Mouse (Mus musculus): ENCODE measurements at regions not wholly inside any gene's neighbourhood (a gene's known extent, or its start where the extent isn't known, plus 50 kb on each side); places are given as distances from the start of the nearest gene placed in this dataset.

DNA sequence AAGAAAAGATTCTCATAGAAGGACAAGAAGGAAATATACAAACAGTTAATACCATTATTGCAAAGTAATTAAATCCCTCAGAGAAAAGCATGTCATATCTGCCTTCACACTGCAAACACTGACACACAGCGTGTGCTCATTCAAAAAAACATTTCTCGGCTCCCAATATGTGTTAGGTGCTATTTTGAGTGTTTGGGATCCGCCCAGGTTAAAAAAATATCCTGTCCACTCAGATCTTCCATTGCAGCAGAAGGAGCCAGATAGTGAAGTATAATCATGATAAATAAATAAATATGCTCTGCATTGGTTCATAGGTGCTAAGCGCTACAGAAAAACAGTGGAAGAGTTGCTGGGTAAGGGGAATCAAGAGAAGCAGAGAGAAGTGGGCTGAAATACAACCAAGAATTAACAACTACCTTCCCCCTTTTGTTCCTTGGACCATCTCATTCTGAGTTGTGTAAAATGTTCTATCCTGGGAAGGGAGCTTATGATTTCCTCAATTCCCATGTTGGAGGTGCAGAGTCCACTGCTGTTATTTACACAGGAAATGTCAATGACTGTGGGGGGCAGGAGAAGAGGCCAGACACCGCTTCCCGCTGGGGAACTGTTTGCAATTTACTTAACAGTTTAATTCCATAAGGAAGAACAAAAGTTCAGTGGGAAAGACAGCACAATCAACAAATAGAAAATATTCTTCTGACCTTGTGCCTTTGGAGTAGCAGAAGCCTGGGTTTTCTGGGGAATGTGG lies 139.9 kb downstream of the Tle1 start:
- ATAC-seq (ENCODE audit: insufficient number of reproducible peaks, low FRiP score, low TSS enrichment), result no peak

- no peak for ATAC-seq (ENCODE audit: insufficient number of reproducible peaks, low FRiP score, low TSS enrichment)
Observed at GRCm38 (mm10) chr4:72049638-72050454, 150.9 kb downstream of the Tle1 start.

- no peak for ATAC-seq (ENCODE audit: insufficient number of reproducible peaks, low FRiP score, low TSS enrichment)
Observed at GRCm38 (mm10) chr4:72022152-72022551, 178.6 kb downstream of the Tle1 start.

GRCm38 (mm10) chr4:72014221-72014850 lies 186.4 kb downstream of the Tle1 start:
- ATAC-seq (ENCODE audit: insufficient number of reproducible peaks, low FRiP score, low TSS enrichment), result no peak

DNA sequence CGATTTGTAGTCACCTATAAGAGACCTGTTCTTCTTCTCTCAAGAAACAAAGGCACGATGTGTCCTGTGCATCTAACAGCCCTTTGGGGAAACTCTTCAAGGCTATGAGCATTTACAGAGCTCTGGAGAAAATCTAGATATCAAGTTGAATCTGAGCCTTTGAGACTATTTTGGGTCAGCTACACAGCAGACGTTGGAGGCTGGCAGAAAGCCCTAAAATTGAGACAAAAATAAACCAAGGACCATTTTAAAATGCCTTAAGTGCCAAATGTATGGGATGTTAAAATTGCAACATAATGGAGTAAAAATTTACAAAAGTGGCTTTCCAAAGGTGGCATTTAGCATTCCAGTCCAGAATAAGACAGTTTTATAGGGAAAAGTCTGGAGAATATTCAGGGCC lies 187.1 kb downstream of the Tle1 start:
- ATAC-seq (ENCODE audit: insufficient number of reproducible peaks, low FRiP score, low TSS enrichment), result no peak

DNA sequence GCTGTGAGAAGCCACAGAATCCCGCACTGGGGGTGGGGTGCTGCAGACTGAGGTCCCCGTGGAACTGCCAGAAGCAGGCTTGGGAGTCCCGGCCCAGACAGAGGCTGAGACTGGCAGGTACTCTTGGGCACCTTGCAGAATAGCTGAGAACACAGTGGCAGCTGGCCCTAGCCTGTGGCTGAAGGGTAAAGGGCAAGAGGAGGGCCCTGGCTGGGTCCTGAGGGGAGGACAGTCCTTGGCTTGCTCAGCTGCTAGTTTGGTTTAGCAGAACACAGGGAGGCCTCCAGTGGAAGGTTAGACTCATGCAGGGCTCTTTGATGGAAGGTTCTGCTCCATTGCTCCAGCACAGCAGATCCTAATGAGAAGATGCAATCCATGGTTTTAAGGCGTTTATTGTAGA lies 190.4 kb downstream of the Tle1 start:
- ATAC-seq (ENCODE audit: insufficient number of reproducible peaks, low FRiP score, low TSS enrichment), result 0 out of 2 replicates have a peak, but pooled peaks have one; percentile 6

DNA sequence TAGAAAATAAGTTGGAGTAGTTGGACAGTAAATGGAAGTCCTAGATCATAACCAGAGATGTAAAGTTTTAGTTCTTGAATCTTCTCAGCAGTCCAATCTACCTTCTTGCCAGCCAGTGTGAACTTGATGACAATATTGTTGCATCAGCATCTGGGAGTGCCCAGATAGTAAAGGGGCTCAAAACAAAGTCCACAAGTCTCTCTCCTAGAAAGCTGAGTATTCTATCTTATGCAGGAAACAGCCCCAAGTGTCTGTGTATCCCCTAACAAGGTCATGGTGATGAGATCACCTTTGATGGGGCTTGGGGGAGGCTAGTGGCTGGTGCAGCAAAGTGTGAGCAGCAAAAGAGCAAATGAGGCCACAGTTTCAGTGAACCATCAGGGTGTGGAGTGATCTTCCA lies 194.8 kb downstream of the Tle1 start:
- ATAC-seq (ENCODE audit: insufficient number of reproducible peaks, low FRiP score, low TSS enrichment), result no peak

GRCm38 (mm10) chr4:72001221-72001875 lies 199.4 kb downstream of the Tle1 start:
- no peak for ATAC-seq (ENCODE audit: insufficient number of reproducible peaks, low FRiP score, low TSS enrichment)

DNA sequence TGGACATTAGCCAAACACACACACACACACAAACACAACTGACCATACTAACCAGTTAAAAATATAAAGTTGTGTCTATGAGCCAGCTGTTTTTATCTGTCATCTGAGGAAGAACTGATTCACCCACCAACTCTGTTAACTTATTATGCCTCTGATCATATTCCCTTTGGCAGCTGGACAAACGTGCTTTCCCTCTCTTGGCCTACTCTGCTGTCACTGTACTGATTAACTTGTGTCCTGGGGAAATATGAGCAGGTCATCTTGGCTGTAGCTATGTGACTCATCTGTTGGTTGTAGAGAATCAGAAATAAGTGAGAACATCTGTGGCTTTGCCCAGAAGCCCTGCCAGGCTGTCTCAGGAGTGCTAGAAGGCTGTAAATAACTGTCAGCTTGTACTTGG lies 210.9 kb upstream of the Gm11232 start:
- ATAC-seq (ENCODE audit: insufficient number of reproducible peaks, low FRiP score, low TSS enrichment), result no peak

DNA sequence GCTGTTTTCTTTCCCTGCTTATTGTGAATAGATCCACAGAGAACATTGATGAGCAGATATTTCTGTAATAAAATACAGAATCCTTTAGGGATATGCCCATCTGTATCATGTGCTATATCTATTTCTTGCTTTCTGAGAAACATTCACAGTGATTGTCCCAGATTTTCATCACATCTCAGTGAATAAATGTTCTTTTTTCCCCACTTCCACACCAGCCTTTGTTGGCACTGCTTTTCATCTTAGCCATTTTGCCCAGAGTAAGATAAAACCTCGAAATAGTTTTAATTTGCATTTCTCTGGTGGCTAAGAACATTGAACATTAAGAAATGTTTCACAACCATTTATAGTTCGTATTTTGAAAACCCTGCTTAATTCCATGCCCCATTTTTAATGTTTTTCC lies 195.7 kb upstream of the Gm11232 start:
- no peak for ATAC-seq (ENCODE audit: insufficient number of reproducible peaks, low FRiP score, low TSS enrichment)

GRCm38 (mm10) chr4:71933240-71933986 lies 175.6 kb upstream of the Gm11232 start:
- no peak for ATAC-seq (ENCODE audit: insufficient number of reproducible peaks, low FRiP score, low TSS enrichment)

DNA sequence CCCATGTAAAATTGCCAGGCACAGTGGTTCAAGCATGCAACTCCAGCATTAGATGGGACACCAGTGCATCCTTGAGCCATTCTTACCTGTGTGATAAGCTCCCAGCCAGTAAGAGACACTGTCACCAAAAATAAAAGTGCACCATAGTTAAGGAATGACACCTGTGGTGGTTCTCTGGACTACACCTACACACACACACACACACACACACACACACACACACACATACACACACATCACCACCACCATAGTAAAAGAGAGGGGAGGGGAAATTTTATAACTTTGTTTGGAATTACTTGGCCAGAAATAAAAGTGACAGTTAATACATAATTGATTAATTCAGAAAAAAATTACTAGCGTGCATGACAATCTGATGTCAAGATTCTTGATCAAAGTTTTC lies 175.1 kb upstream of the Gm11232 start:
- ATAC-seq (ENCODE audit: insufficient number of reproducible peaks, low FRiP score, low TSS enrichment), result no peak

DNA sequence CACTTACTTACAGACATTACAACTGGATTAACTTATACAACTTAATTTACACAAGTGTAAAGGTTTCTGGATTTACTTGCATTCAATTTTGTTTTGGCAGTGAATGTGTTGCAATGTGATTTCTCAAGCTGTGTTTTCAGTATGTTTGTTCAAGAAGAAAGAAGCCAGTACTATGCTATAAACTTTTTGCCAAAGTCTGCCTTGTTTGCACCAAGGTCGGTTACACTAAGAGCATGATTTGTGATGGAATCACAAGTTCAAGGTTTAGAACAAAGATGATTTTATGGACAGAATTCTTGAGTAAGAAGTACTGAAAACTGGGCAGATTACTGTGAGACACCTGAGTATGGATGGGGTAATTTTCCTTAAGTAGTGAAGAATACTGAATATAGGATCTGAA lies 153.8 kb upstream of the Gm11232 start:
- ATAC-seq (ENCODE audit: insufficient number of reproducible peaks, low FRiP score, low TSS enrichment), result no peak

- ATAC-seq (ENCODE audit: insufficient number of reproducible peaks, low FRiP score, low TSS enrichment), result no peak
Observed at GRCm38 (mm10) chr4:71875651-71876050, 117.9 kb upstream of the Gm11232 start.

DNA sequence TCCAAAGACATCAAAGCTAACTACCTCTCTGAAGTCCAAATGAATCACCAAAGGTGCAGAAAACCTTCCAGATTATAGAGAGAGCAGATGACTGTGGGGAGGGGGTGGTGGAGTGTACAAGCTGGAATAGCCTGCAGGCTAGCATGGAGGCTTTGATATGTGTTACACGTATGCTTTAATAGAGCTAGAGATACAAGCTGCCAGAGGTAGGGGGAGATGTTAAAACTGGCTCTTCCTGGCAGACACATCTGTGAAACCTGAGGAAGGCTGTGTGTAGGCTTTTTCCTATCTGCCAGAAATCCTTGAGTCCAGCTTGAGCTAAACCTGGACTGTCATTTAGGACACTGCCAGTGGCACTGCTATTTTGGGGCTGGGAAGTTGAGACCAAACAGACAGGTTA lies 109.2 kb upstream of the Gm11232 start:
- no peak for ATAC-seq (ENCODE audit: insufficient number of reproducible peaks, low FRiP score, low TSS enrichment)

GRCm38 (mm10) chr4:71841833-71842232 lies 84.1 kb upstream of the Gm11232 start:
- ATAC-seq (ENCODE audit: insufficient number of reproducible peaks, low FRiP score, low TSS enrichment), result no peak

GRCm38 (mm10) chr4:71840774-71841146 lies 83.0 kb upstream of the Gm11232 start:
- ATAC-seq (ENCODE audit: insufficient number of reproducible peaks, low FRiP score, low TSS enrichment), result no peak

DNA sequence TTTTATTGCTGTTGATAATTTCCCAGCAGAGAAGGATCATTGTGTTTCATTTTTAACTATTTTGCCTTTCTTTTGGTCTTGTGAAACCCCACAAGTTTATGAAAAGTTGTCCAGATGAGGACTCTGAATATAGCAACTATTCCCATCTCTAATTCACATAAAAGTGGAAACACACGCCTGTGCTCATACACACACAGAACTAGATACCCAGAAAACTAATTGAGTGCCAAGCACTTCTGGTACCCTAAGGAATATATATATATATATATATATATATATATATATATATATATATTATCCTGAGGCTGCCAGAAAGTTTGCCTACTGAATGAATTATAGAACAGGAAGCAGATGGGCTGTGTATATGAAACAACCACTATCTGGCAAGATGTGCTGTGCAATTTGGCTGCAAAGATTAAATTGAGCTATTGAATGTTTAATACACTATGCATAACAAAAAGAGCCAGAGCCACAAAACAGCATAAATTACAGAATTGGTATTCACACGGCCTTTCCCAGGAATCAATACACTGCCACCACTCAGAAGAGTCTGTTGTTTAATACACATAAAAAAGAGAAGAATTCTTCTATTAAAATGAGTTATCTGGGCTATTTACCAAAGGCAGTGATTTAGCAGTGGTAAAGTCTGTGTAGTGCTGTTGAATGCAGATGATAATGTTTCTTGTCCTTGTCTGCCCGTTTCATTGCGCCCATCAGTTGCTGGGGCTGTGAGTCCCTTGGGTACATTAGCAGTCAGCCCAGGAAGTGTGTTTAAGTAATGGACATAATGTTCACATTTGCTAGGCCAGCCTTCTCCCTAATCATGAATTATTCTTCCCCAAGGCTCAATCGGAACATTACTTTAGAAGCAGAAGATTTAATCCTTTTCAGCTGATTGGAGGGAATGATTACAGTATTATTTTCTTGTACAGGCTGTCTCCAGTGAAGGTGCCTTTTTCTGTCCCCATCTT lies 82.3 kb upstream of the Gm11232 start:
- ATAC-seq (ENCODE audit: insufficient number of reproducible peaks, low FRiP score, low TSS enrichment), result no peak
